Mouse (Mus musculus) embryo, embryonic 11.5 days (tissue): ENCODE data around the gene Fbxl12.
"Not testable (repeated sequence)": the region's sequence is repeated elsewhere in the genome, so short reads cannot be mapped to it uniquely, and the experiment has no call there.

ENCODE experiments used
- DNase-seq: peaks from one replicate; pipeline ENCODE4 v3.0.0-alpha.2; 2012; ENCODE audit warnings: low read depth, low spot score

The Fbxl12 gene

DNA sequence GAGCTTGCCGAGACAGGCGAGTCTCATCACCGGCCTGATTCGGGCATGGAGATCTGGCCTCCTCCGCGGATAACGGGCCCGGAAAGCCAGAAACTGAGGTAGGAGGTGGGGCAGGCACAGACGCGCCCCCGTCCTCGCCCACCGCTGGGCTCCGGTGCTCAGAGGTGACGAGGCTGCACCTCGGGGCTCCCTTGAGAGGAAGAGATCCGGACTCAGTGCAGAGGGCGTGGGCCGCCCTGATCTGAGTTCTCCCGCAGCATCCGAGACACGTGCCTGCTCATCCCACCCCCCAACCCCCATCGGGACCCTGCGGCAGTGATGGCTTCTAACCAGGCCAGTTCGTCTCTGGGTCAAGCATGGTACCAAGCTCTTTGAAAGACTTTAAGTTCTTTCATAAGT, 7.7 kb upstream of the Fbxl12 start:
- DNase-seq = no peak

GRCm38 (mm10) chr9:20651602-20652259, 7.2 kb upstream of the Fbxl12 start, which contains the start of gene Pin1:
TSS of gene Pin1 (plus strand) at chr9:20652095.
- peak; percentile 94 for DNase-seq

GRCm38 (mm10) chr9:20645121-20645520, 554 bp upstream of the Fbxl12 start:
- DNase-seq = no peak

- no peak for DNase-seq
Observed at GRCm38 (mm10) chr9:20643781-20644180, 786 bp downstream of the Fbxl12 start.

DNA sequence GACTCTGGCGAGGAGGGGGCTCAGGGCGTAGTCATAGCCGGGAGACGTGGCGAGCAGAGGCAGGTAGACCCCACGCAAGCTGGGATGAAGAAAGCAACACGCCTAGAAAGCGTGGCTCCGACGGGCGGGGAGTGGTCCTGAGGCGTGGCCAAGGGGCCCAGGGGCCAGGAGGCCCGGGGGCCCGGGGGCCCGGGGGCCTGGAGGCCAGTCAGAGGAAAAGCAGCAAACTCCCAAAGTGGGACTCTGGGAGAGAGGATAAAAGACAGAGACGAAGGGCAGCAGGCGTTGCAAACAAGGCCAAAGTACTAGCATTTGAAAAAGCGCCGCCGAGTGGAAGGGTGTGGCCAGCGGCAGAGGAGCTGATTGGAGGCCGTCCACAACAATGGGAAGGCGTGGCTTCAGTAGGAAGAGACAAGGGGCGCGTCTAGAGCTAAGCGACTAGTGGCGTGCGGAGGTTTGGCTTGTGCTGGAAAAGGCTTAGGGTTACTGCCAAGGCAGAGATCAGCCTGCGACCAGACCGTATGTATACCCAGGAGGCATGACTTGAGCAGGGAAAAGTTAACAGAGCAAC, 1.6 kb downstream of the Fbxl12 start:
- peak; percentile 77 for DNase-seq

DNA sequence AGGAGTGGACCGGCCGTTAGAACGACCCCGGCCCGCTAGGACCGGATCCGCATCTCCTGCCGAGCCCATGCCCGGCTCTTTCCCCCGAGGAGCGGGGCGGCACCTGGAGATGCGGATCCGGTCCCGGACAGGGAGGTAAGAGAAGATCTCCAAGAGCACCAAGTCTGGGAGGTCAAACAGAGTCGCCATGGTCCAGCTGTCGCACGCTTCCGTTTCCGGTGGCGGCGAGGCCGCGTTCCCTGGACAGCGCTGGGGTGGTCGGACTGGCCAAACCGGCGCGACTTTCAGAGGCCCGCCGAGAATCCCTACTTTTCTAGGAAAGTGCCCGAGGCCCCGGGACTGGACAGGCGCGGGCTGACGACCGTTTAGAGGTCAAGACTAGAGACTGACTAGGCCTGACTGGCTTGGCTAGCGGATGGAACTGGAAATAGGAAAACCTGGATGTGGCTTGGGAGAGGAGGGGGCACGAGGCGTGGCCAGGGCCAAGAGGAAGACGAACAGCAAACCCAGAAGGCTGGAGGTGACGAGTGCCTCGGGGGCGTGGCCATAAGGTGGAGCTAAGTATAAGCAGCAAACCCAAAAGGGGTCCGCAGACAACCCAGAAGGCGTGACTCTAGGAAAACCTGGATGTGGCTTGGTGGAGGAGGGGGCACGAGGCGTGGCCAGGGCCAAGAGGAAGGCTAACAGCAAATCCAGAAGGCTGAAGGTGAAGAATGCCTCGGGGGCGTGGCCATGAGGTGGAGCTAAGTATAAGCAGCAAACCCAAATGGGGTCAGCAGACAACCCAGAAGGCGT, 2.3 kb downstream of the Fbxl12 start, which contains the start of gene Ubl5:
TSS of gene Ubl5 (plus strand) at position 778 of the 795 bp plus-strand sequence.
- DNase-seq = peak; percentile 94

DNA sequence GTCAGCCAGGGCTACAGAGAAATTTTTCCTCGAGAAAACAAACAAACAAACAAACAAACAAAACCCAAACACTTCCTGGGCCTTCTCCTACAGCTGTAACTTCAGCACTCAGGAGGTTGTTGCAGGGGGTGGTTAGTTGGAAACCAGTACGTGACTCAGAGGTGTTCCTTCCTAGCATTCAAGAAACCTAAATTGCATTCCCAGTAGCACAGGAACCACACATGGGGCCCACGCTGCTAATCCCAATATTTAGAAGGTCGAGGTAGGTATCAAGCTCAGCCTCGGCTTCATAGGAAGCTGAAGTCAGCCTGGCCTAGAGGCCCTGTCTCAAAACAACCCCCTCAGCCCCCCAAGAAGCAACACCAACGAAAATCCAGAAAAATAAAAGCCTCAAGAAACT, 3.1 kb downstream of the Fbxl12 start:
- DNase-seq = no peak

GRCm38 (mm10) chr9:20639486-20639885, 5.1 kb downstream of the Fbxl12 start:
- no peak for DNase-seq

DNA sequence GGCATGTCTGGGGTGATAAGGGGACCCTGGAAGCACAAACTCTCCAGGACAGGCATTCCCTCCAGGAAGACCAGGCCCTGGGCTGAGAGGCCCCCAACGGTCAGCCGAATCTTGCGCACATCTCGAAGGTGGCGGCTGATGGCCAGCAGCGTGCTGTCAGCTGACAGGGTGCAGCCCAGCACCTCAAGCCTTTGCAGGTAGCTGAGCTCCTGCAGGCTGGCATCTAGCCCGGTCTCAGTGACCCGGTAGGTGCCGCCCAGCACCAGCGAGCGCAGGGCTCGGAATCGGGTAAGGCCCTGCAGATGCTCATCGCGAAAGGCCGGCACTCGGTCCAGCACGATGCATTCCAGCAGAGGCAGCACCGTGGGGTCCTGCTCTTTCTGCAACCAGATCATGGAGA, 6.0 kb downstream of the Fbxl12 start:
- no peak for DNase-seq

DNA sequence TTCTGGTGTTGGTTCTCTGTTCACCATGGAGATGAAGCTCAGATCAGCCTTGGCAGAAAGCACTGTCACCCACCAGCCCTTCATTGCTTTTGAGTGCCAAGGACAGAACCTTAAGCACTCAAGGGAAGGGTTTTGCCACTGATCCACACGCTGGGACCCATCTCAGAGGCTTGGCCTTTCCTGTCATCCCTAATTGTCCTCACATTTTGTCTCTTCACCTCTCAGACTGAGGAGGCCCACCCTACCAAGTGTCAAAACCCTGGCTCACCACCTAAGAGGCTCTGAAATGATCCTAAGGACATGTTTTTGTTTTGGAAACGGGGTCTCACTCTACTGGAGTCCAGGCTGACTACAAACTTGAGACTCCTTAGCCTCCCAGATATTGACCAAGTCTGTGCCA, 7.8 kb downstream of the Fbxl12 start:
- DNase-seq = no peak

DNA sequence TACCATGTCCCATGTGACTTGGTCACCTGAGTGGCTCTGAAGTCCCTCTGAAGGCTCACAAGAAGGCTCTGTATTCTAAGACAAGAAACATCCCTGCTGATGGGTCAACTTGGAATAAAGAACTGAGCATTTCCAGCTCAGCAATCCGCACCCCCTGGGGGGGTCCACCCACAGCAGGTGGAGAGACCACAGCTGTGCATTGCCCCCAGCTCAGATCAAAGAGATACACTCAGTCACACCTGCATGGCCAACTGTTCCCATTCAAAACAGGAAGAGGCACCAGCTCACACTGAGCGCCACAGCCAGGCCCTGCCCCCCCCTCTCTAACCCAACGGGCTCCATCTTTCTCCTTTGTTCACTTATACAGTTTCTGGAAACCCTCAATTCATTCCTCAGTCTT, 8.3 kb downstream of the Fbxl12 start:
- no peak for DNase-seq

GRCm38 (mm10) chr9:20635676-20636075, 8.9 kb downstream of the Fbxl12 start:
- not testable (repeated sequence) for DNase-seq

- DNase-seq = no peak
Observed at GRCm38 (mm10) chr9:20631332-20631731, 13.2 kb downstream of the Fbxl12 start.

GRCm38 (mm10) chr9:20616685-20617084, 27.9 kb downstream of the Fbxl12 start:
- DNase-seq = no peak

- no peak for DNase-seq
Observed at GRCm38 (mm10) chr9:20611976-20612375, 32.6 kb downstream of the Fbxl12 start.

DNA sequence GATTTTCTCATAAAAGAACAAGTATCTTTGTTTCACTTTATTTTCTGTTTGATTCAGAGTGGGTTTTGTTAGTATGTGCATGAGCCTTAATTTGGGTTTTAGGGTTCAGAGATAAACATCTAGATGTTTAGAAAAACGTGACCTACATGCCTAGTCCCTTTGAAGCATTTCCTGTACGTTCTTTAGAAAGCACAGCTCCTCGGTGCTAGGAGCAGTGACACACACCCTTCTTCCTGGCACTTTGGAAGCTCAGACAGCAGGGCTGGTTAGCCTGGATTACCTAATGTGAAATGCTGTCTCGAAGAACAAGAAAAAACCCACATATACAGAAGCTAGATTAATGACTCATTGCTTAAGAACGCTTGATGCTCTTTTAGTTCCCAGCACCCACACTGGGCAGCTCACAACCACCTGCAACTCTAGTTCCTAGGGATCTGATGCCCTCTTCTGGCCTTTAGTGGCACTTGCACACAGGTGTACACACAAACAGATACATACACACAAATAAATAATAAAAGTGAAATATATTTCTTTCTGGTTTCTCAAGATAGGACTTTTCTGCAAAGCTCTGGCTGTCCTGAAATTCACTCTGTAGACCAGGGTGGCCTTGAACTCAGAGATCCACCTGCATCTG, 34.6 kb downstream of the Fbxl12 start:
- DNase-seq = no peak

DNA sequence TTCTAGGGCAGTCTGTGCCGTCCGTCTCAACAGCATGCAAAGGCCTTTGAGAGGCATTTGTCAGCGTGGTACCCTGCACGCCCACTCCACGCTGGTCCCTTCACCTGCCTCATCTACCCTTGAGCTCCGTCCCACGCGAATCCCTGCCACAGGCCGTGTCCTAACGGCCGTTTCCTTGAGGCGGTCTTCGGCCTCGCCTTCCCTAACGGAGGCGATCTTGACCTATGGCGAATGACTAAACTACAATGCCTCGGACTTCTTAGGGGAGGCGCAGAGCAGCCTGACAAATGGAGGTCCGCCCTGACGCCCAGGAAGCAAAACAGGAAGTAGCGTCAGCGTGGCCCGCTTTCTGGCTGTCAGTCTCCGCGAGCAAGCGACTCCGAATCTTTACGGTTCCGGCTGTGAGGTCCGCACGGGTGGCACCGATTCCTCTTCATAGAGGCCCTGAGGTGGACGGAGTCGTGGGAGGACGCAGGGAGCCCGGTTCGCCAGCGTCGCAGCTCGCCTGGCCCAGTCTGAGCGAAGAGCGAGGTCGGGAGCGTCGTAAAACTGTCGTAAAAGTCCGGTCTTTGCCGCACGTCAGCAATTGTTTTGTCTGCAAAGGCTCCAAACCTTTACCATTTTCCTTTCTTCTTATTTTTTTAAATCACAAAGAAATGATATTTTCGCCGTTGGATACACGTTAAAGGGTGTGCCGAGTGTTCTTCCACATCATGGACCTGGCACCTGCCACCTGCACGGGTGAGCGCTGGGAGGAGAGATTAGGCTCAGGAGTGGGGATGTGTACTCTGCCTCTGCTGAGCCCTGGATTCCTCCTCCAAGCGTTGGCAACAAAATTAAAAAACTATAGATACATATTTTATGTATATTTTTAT, 37.2 kb downstream of the Fbxl12 start:
- peak; percentile 88 for DNase-seq

DNA sequence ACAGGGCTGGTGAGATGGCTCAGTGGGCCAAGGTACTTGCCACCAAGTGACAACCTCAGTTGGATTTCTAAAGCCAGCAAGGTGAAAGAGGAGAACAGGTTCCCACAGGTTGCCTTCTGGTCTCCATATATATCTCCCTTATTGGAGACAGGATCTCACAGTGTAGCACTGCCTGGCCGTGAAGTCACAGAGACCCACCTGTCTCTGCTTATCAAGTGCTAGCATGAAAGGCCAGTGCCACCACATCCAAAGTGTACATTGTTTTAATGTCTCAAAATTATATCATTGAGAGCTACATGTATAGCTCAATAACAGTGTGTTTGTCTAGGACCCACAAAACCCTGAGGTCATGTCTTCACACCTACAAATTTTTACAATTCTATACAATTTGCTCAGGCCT, 38.3 kb downstream of the Fbxl12 start:
- DNase-seq = no peak

- DNase-seq = no peak
Observed at GRCm38 (mm10) chr9:20601270-20601669, 43.3 kb downstream of the Fbxl12 start.

- DNase-seq = peak; percentile 89
Observed at GRCm38 (mm10) chr9:20581175-20581634, 63.4 kb downstream of the Fbxl12 start, which contains the start of gene Zfp846. TSS of gene Zfp846 (plus strand) at chr9:20581291.

DNA sequence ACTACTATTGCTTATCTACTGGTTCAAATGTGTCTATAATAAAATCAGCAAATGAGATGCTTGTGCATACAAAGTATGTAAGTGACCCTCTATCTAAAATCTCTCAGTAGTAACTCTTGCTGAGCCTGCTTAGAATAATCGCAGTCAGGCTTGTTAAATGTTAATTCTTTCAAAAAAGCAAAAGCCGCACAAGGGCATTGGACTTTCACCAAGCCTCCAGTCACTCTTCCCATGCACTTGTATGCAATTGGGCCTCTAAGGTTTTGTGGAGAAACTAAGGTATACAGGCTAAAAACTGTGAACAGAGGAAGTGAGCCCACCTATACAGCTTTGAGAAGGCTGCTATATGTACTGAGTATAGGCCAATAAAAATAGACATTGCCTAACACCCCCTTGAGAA, 68.0 kb downstream of the Fbxl12 start:
- DNase-seq = no peak
